Mouse (Mus musculus): ENCODE measurements around the gene A130010J15Rik.

DNA sequence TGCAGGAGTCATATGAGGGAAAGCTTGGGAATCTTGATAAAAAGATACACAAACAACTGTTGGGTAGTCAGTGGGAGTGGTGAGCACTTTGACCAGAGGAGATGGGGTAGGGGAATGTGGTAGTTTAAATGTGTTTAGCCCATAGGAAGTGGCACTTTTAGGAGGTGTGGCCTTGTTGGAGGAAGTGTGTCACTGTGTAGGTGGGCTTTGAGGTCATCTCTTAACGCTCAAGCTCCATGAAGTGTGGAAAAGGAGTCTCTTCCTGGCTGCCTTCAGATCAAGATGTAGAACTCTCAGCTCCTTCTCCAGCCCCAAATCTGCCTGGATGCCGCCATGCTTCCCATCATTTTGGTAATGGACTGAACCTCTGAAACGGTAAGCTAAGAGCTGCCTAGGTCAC is 39.7 kb downstream of the A130010J15Rik start, which contains the start of gene Lamb3:
- no peak for TF ChIP-seq TAL1 (conservative IDR thresholded peaks at IDR 0.05; ENCODE audit: low read depth, low read length)
- no peak for TF ChIP-seq CTCF (IDR thresholded peaks at IDR 0.05; ENCODE audit: low read depth, low read length)
